Mouse (Mus musculus) v-Abl transformed pro-B cells (cell line): ENCODE measurements around the gene Olfr430.
"Not testable (repeated sequence)": the region's sequence is repeated elsewhere in the genome, so short reads cannot be mapped to it uniquely, and the experiment has no call there.

Source experiments
- in situ Hi-C, 2 experiments: fragments of 400-800 bp; cut with MboI; formaldehyde crosslinking; loops; one replicate each; pipeline ENCODE4 v1.15.1; 2025; ENCODE audit not compliant: unreplicated experiment in 2 of 2

Gene Olfr430

GRCm38 (mm10) chr1:174066305-174066704, at the start of gene Olfr430:
Gene Olfr430, plus strand, starts transcription at chr1:174066605.
- in situ Hi-C loops: no loop called here

DNA sequence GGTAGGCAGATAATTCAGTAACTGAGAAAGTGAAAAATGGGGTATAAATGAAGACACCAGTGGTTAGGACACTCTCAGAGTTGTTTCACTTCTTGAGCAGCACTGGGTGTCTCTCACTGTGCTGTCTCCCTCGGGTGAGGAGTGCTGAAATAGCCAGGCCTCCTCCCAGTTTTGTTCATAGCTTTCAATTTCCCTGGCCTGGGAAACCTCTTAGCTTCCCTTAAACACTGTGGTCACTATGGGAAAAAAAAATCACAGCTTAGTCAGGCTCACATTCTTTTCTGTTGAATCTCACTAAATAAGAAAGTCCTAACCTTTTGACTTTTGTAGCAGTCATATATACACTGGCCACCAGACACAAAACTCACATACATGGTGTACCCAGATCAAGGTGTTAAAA, 34.7 kb upstream of the Olfr430 start, which contains the start of gene Ifi205:
TSS of gene Ifi205 (minus strand) at position 113 of the 400 bp plus-strand sequence.
- in situ Hi-C loops: no loop called here

GRCm38 (mm10) chr1:174035841-174036240, 30.6 kb upstream of the Olfr430 start:
- in situ Hi-C loops: no loop called here

- in situ Hi-C loops: no loop called here
These were observed 27.9 kb upstream of the Olfr430 start for GRCm38 (mm10) chr1:174038480-174038879.

DNA sequence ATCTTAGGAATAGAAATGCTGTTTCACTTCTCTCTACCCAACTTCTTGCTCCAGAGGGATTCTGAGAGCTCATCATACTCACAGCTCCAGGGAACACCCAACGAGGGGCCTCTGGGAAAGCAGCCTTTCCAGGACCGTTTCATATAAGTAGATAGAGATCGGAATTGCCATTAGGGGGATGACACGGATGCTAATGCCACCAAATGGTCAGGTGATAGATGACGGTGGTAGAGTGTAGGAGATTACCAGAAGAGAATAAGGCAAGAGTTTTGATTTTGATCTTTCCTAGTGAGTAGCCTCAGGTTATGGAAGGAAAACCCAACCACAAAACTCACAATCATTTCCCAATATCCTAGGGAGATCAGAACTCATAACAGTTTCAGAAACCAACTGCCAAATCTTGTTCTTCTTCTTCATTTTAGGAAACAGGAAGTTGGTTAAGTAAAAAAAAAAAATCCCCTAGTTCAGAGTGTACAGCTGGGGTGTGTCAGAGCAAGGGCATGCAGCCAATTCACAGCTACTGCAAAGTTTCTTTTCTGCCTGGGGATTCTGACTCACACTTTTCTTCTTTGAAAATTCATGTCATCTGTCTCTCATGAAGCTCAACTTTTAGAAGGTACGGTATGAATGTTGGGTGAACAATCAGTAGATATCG, 25.8 kb upstream of the Olfr430 start, which contains the start of gene Olfr433:
TSS of gene Olfr433 (plus strand) at position 183 of the 655 bp plus-strand sequence.
- in situ Hi-C loops: no loop called here

DNA sequence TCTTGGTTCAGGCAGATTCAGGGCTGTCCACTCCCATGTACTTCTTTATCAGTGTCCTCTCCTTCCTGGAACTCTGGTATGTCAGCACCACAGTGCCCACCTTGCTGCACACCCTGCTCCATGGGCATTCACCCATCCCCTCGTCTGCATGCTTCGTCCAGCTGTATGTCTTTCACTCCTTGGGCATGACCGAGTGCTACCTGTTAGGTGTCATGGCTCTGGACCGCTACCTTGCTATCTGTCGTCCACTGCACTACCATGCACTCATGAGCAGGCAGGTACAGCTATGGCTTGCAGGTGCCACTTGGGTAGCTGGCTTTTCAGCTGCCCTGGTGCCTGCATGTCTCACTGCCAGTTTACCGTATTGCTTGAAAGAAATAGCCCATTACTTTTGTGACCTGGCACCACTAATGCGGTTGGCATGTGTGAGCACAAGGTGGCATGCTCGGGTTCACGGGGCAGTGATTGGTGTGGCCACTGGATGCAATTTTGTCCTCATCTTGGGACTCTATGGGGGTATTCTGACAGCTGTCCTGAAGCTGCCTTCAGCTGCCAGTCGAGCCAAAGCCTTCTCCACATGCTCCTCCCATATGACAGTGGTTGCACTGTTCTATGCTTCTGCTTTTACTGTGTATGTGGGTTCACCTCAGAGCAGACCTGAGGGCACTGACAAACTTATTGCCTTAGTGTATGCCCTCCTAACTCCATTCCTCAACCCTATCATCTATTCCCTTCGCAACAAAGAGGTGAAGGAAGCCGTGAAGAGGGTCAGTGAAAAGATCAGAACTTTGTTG, 24.1 kb upstream of the Olfr430 start:
- in situ Hi-C loops: not testable (repeated sequence)

- in situ Hi-C loops: no loop called here
These were observed 22.0 kb upstream of the Olfr430 start for GRCm38 (mm10) chr1:174044431-174044830.

- in situ Hi-C loops: not testable (repeated sequence)
These were observed 18.2 kb upstream of the Olfr430 start for GRCm38 (mm10) chr1:174048227-174048626.

GRCm38 (mm10) chr1:174048893-174049292, 17.5 kb upstream of the Olfr430 start, which contains the start of gene Olfr432:
Gene Olfr432, plus strand, starts transcription at chr1:174049205.
- in situ Hi-C loops: no loop called here

DNA sequence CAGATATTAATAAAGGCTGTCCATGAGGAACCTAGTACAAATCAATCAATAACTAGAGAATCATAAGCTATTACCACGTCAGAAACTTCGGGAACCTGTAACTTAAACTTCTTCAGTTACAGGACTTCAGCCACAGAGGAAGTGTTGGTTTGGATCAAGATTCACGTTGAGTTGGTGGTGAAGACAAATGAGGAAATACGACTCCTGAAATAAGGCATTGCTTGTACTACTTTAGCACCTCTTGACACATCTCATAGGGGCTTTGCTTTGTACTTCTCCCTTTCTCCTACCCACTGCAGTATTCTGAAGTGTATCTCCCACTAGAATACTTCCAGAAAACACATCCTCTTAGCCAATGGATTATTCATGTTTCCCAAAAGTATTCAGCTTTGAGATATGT, 17.0 kb upstream of the Olfr430 start:
- in situ Hi-C loops: not testable (repeated sequence)

- in situ Hi-C loops: no loop called here
These were observed 15.9 kb upstream of the Olfr430 start for GRCm38 (mm10) chr1:174050532-174050931.

DNA sequence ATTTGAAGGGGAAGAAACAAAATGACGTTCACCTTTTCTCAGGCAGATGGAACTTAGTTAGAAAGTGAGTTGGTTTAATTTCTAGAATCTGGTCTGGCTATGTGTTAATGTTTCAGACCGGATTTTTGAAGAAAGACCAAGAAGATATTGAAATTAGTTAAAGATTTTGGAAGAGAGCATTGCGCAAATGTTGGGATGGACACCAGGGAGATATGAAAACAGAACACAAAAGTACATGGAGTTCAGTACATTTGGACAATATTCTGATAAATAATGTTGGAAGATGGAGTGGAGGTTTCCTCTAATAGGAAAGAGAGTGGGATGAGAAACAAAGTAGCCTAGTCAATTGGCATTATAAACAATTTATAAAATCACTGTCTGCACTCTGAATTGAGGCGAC, 14.9 kb upstream of the Olfr430 start:
- in situ Hi-C loops: no loop called here

DNA sequence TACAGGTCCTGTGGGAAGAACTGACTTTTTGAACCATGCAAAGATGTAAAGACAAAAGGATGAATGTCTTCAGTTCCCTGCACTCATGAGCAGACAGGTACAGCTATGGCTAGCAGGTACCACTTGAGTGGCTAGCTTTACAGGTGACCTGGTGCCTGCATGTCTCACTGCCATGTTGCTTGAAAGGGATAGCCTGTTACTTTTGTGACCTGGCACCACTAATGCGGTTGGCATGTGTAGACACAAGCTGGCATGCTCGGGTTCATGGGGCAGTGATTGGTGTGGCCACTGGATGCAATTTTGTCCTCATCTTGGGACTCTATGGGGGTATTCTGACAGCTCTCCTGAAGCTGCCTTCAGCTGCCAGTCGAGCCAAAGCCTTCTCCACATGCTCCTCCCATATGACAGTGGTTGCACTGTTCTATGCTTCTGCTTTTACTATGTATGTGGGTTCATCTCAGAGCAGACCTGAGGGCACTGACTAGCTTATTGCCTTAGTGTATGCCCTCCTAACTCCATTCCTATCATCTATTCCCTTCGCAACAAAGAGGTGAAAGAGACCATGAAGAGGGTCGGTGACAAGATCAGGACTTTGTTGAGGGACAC, 14.4 kb upstream of the Olfr430 start:
- in situ Hi-C loops: no loop called here

GRCm38 (mm10) chr1:174052981-174053380, 13.4 kb upstream of the Olfr430 start:
- in situ Hi-C loops: no loop called here

DNA sequence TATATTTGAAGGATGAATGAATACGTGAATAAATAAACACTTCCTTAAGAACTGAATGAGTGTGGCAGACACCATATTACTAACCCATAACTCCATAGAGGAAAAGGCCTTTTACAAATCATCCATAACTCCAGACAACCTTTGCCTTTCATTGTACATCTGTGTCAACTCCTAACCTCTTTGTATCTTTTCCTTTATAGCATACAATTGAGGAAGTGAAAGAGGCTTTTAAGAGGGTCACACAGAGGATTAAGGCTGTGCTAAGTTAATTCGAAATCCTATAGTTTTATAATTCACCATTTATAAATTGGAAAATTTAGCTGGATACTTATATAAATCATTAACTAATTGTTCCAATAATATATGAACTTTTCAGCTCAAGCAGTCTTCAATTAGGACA, 11.2 kb upstream of the Olfr430 start:
- in situ Hi-C loops: no loop called here

DNA sequence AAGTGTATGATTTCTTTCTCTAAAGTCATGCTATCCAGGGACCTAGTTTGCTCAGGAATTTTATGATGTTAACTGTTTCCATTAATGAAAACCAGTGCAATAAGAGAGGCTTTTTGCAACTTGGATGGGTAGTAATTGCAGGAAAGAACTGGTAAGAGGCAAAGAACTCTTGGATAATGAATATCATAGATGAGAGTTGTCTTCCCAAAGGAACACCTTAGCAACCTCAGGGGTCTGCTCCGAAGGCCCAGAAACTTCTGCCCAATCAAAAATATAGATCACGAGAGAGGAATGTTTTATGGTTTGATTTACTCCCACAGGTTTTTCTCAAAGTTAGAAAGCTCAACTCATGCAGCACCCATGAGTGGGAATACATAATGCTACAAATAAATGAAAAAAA, 17.6 kb downstream of the Olfr430 start, which contains the start of gene Olfr429:
TSS of gene Olfr429 (plus strand) at position 301 of the 400 bp plus-strand sequence.
- in situ Hi-C loops: loop anchor here in 1 of 2 experiments (25.0 kb wide), 1 partner anchor 422 kb away; the partner anchor contains the start of gene Ifi208

- in situ Hi-C loops: loop anchor here (5.0 to 25.0 kb wide), 2 partner anchors 239 to 434 kb away; partner anchors contain the start of gene Ifi208 (in 1 of the 2)
These were observed 30.2 kb downstream of the Olfr430 start, which contains the start of gene Olfr427 for GRCm38 (mm10) chr1:174096591-174096990. Gene Olfr427, plus strand, starts transcription at chr1:174096891.

GRCm38 (mm10) chr1:174103735-174104134, 37.3 kb downstream of the Olfr430 start:
- in situ Hi-C loops: loop anchor here (5.0 to 10.0 kb wide), 3 partner anchors 139 to 646 kb away; no protein-coding TSS in a partner anchor

DNA sequence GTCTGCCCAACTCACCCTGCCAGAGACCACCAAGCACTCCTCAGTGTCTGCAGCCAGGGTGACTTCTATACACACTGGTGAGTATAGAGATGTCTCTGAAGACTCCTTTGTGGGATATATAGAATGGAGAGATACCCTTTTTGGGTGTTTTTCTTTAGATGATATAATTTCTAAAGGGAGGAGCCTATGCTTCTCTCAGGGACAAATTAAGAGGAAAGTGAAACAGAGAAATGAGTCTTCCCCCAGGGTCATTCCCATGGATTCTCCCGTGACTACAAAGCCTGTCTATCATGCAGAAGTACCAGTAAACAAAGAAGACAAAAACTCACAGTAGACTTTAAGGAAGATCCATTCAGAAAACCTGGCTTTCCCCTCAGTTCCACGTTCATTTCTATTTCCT, 54.7 kb downstream of the Olfr430 start, which contains the start of gene Olfr231:
TSS of gene Olfr231 (minus strand) at position 101 of the 400 bp plus-strand sequence.
- in situ Hi-C loops: no loop called here
